Mouse (Mus musculus) myocyte (in vitro differentiated cells): Measurements from ENCODE around the gene Specc1l.

ENCODE experiments used
- CEBPB ChIP-seq: IDR thresholded peaks from 2 replicates; pipeline ENCODE4 v1.6.1; 2011; ENCODE audit warnings: mild to moderate bottlenecking, moderate library complexity; ENCODE audit not compliant: poor library complexity, insufficient read depth, severe bottlenecking
- E2F4 ChIP-seq: IDR thresholded peaks from one replicate; pipeline ENCODE4 v1.6.1; 2011; ENCODE audit warnings: mild to moderate bottlenecking, control low read depth, moderate library complexity; ENCODE audit not compliant: insufficient read depth
- MAX ChIP-seq: IDR thresholded peaks from one replicate; pipeline ENCODE4 v1.6.1; 2011; ENCODE audit warnings: low read depth, mild to moderate bottlenecking, control low read depth
- MYOD1 ChIP-seq, 3 experiments: IDR thresholded peaks; one replicate each; pipeline ENCODE4 v1.6.1; 2011; ENCODE audit warnings: control low read depth in 2 of 3, low read depth in 2 of 3, mild to moderate bottlenecking in 2 of 3, moderate library complexity in 1 of 3; ENCODE audit not compliant: insufficient read length in 2 of 3, control insufficient read depth in 1 of 3
- MYOG ChIP-seq, 3 experiments: IDR thresholded peaks; one replicate each; pipeline ENCODE4 v1.6.1; 2011; ENCODE audit warnings: control low read depth in 2 of 3, low read depth in 2 of 3, mild to moderate bottlenecking in 2 of 3; ENCODE audit not compliant: insufficient read length in 2 of 3, control insufficient read depth in 1 of 3, insufficient read depth in 1 of 3
- POLR2A ChIP-seq: IDR thresholded peaks from one replicate; pipeline ENCODE4 v1.6.1; 2011; ENCODE audit warnings: low read depth, mild to moderate bottlenecking, control low read depth, moderate library complexity; ENCODE audit not compliant: insufficient read length
- POLR2AphosphoS2 ChIP-seq: IDR thresholded peaks from one replicate; pipeline ENCODE4 v1.6.1; 2011; ENCODE audit warnings: low read depth, control low read depth; ENCODE audit not compliant: insufficient read length
- SRF ChIP-seq: IDR thresholded peaks from one replicate; pipeline ENCODE4 v1.6.1; 2011; ENCODE audit warnings: low read depth; ENCODE audit not compliant: control insufficient read depth, insufficient read length
- TCF12 ChIP-seq: IDR thresholded peaks from one replicate; pipeline ENCODE4 v1.6.1; 2011; ENCODE audit warnings: mild to moderate bottlenecking, control low read depth; ENCODE audit not compliant: poor library complexity, insufficient read depth, severe bottlenecking
- USF1 ChIP-seq: IDR thresholded peaks from one replicate; pipeline ENCODE4 v1.6.1; 2011; ENCODE audit warnings: low read depth, mild to moderate bottlenecking, control low read depth, moderate library complexity

DNA sequence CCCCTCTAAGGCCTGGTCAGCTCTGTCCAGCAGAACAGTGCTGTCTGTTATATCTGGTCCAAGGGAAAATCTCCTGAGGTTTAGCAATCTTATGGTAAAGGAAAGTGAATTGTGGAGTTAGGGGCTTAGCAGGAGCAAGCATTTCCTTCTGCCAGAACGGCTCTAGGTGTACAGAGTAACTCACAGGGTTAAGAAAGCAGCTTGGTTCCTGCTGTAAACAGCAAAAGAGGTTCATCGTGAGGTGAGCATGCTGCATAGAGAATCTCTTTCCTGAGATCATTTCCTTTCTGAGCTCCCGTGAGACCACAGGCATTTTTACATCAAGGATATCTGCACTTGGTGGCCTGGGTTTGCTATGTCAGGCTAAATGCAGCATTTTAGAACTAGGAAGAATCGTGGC, 83.1 kb downstream of the Specc1l start:
- TF ChIP-seq POLR2A: no peak
- TF ChIP-seq TCF12: no peak
- TF ChIP-seq CEBPB: no peak
- TF ChIP-seq E2F4: no peak
- TF ChIP-seq POLR2AphosphoS2: no peak
- no peak for TF ChIP-seq MYOD1 (IDR thresholded peaks at IDR 0.05; ENCODE audit: control insufficient read depth in 1 of 3, insufficient read length in 2 of 3, low read depth in 2 of 3)
- no peak for TF ChIP-seq USF1
- no peak for TF ChIP-seq MYOG (IDR thresholded peaks at IDR 0.05; ENCODE audit: control insufficient read depth in 1 of 3, insufficient read depth in 1 of 3, insufficient read length in 2 of 3, low read depth in 2 of 3)
- no peak for TF ChIP-seq MAX
- TF ChIP-seq SRF: no peak
